Mouse (Mus musculus) heart, adult 9 months (tissue): ENCODE data around the gene Npat.
A peak's percentile ranks its signal among the peaks of the same experiment; 100 is the strongest.

Experiments used
- DNase-seq, 2 experiments: peaks; one replicate each; pipeline ENCODE4 v3.0.0; 2022; ENCODE audit warnings: low spot score in 2 of 2

Gene Npat

DNA sequence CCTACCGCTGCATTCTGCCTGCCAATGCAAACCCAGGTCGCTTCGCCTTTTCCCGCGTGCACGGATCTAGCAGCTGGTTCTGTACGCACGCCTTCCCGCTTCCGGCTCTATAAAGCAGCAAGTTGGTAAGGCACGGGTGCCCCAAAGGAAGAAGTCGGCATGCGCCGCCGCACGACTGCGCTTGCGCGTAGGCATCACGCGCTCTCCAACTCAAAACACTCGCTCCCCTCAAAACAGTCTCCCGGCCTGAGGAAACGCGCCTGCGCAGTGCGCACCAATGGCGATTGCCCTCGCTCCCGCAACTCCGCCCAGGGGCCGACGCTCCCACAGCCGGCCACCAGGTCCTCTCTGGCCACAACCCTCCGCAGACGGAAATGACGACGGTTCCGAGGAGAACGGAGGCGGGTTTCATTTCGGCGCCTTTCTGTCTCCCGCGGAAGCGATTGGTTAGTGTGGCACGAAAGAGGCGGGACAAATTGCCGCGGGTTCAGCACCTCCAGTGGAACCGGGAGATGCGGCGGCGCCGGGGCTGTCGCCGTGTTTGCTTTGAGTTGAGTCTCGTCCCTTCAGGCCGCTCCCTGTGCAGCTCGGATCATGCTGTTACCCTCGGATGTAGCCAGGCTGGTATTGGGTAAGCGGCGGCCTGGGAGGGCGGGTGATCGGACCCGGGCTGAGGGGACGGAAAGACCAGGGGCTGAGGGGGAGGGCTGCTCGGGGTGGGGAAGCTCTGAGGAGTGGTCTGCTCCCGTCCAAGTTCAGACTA, at the start of gene Npat, which contains the start of gene Atm:
Npat (plus strand) TSS at position 490 of the 763 bp plus-strand sequence.
Atm (minus strand) TSS at position 183 of the 763 bp plus-strand sequence.
- DNase-seq: peak; percentile 99

- peak in 1 of 2 experiments; percentile 6 for DNase-seq
Observed at GRCm38 (mm10) chr9:53508053-53508452, 28.8 kb upstream of the Npat start.

DNA sequence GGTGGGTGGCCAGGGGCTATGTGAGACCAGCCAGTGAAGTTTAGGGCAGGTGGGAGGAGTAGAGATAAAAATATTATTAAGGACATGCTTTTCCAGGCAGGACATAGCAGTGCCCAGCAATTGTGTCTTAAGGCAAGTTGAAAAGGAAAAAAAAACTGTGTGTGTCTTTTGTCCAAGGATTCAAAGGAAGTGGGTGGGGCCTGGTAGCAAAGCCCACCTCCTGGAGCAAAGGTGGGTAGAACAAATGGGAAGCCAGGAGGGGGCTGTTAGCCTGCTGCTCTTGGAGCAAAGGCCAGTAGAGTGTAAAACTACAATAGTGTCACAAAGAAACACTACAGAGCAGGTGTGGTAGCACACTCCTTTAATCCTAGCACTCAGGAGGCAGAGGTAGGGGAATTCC, 22.8 kb upstream of the Npat start:
- no peak for DNase-seq

DNA sequence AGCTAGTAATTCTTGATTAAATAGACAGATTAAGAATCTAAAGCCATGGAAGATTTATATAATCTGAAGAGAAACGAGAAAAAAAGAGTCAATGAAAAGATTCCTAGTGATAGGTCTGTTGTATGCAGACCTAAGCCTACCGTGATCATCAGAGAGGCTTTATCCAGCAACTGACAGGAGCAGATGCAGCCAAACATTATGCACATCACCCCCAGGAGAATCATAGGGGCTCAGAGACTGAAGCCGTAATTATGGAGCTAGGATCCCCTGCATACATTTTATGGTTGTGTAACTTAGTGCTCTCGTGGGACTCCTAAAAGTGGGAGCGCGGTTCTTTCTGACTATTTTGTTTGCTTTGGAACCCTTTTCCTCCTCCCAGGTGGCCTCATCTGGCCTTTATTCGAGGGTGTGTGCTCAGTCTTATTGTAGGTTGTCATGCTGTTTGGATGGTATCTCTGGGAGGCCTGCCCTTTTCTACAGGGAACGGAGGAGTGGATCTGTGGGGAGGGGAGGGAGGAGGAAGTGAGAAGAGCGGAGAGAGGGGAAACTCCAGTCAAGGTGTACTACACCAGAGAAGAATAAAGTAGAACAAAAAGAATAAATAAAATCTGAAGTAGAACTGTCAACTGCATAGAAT, 19.4 kb upstream of the Npat start:
- no peak for DNase-seq

GRCm38 (mm10) chr9:53535416-53536320, 1.2 kb upstream of the Npat start:
- no peak for DNase-seq

- no peak for DNase-seq
Observed at GRCm38 (mm10) chr9:53537336-53537965, 604 bp downstream of the Npat start.

- DNase-seq: no peak
Observed at GRCm38 (mm10) chr9:53570662-53571061, 33.8 kb downstream of the Npat start.

- DNase-seq: peak in 1 of 2 experiments; percentile 39
Observed at GRCm38 (mm10) chr9:53572516-53573307, 35.9 kb downstream of the Npat start.

DNA sequence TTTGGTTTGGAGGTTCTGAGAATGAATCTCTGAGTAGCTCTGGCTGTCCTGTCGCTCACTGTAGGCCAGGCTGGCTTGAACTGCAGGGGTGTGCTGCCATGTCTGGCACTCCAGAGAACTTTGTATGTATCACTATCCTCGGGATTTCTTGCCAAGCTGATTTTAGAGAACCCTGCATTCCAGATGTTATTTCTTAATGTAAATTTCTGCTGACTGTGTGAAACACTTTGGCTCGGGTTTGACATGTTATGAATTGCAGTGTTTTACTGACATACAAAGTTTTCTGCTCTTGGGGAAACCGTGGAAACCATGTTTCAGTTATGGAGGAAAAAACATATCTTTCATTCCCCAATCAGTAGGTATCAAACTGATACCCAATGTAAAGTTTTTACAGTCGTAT, 38.9 kb downstream of the Npat start:
- no peak for DNase-seq

DNA sequence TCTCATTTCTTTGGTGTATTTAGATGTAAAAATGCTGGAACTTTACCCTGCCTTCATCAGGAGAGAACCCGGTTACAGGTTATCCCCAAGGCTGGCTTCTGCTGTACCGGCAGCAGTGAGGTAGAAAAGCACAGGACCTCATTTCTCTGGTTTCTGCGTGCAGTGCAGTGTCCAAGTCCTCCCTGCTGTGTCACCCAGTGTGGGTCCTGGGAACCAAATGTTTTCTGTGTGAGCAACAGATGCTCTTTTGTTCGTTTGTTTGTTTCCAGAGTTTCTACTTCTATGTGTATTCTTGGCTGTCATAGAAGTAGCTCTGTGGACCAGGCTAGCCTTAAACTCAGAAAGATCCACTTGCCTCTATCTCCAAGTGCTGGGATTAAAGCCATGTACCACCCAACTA, 45.0 kb downstream of the Npat start:
- no peak for DNase-seq

GRCm38 (mm10) chr9:53594764-53595163, 57.9 kb downstream of the Npat start:
- peak in 1 of 2 experiments; percentile 63 for DNase-seq

GRCm38 (mm10) chr9:53596971-53597600, 60.2 kb downstream of the Npat start:
- no peak for DNase-seq

DNA sequence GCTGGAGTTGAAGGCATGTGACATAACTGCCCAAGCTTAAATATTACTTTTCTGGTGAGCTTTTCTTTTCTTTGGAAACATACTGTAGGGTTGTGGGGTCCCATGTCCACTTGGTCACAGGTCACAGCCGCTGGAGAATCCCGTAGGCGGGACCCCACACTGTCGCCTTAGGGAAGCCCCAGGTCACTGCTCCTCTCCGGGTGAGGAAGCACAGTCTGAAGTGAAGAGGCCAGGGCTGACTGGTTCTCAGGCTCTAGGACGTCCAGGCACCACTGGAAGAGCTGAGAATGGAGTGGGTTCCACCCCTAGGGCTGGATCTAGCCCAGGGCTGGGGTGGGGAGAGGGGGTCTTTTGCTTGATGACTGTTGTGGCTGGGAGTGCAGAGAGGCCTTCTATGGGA, 61.8 kb downstream of the Npat start:
- no peak for DNase-seq

DNA sequence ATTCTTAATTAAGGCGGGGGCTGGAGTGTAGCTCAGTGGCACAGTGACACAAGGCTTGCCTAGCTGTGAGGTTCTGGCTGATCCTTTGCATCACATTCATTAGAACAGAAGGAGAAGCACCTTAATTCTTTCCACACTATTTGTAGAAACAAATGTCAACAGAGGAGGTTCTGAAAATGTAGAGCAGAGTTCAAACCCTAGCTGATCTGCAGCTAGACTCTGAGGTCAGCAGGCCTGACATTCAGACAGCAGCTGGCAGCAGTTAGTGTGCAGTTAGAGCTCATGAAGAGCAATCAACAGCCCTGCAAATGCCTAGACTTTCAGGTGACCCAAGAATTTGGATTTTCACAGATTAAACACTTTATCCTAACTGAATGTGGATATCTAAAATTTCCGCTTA, 64.7 kb downstream of the Npat start:
- peak; percentile 26 to 33 for DNase-seq

- DNase-seq: no peak
Observed at GRCm38 (mm10) chr9:53603384-53603783, 66.5 kb downstream of the Npat start.

DNA sequence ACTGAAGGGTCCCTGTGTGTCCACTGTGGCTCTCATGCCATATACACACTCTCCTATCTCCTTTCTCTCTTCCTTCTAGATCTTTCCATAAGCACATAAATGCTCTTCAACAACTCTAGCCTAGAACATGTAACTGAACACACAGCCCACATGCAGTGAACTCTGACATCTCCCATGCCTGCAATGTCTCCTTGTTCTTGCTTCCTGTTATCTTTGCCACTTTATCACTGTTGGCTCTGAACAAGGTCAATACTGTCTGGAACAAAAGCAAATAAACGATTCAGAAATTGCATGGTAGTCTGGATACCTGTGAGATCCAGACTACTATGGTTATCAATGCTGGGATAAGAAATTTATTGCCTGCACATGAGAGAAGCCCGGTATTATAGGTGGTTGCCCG, 67.0 kb downstream of the Npat start:
- no peak for DNase-seq

- no peak for DNase-seq
Observed at GRCm38 (mm10) chr9:53604954-53605353, 68.1 kb downstream of the Npat start.

DNA sequence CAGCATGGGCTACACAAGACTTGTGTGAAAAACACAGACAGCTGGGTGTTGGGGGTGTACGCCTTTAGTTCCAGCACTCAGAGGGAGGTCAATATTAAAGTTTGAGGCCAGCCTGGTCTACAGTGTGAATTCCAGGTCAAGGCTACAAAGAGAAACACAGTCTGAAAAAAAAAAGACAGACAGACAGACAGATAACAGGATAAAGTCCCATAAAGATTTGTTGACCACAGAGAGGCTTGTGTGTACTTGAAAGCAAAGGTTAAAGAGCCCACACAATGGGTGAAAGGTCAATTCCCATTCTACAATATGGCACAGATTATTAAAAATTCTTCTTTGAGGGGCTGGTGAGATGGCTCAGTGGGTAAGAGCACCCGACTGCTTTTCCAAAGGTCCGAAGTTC, 70.3 kb downstream of the Npat start:
- no peak for DNase-seq

DNA sequence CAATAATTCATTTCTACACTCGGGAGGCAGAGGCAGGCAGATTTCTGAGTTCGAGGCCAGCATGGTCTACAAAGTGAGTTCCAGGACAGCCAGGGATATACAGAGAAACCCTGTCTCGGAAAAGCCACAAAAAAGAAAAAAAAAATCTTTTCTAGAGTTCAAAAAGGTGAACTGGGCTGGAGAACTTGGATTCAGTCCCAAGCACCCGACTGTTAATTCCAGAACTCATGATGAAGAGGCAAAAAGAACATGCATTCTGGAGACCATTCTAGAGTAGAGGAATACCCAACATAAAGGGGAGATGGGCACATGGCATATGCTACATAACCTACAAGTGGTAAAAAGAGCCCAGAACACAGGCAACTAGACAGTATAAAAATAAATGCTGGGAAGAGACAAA, 71.0 kb downstream of the Npat start:
- DNase-seq: no peak

GRCm38 (mm10) chr9:53609306-53609967, 72.6 kb downstream of the Npat start:
- DNase-seq: no peak
